Mouse (Mus musculus) liver, adult (tissue): ENCODE data around the gene Zfpm1.

ENCODE experiments used
- GATA4 ChIP-seq: IDR thresholded peaks from 2 replicates; pipeline ENCODE4 v1.6.1; 2014; ENCODE audit warnings: mild to moderate bottlenecking, low read length; ENCODE audit not compliant: insufficient replicate concordance

Zfpm1 gene

GRCm38 (mm10) chr8:122269404-122269803 lies 12.5 kb upstream of the Zfpm1 start:
- no peak for TF ChIP-seq GATA4

- no peak for TF ChIP-seq GATA4
Measured at GRCm38 (mm10) chr8:122270555-122270954, 11.4 kb upstream of the Zfpm1 start.

- no peak for TF ChIP-seq GATA4
Measured at GRCm38 (mm10) chr8:122273152-122273551, 8.8 kb upstream of the Zfpm1 start.

GRCm38 (mm10) chr8:122273826-122274225 lies 8.1 kb upstream of the Zfpm1 start:
- TF ChIP-seq GATA4 = no peak

- no peak for TF ChIP-seq GATA4
Measured at GRCm38 (mm10) chr8:122274651-122275391, 7.1 kb upstream of the Zfpm1 start.

- no peak for TF ChIP-seq GATA4
Measured at GRCm38 (mm10) chr8:122276308-122276707, 5.6 kb upstream of the Zfpm1 start.

- TF ChIP-seq GATA4 = no peak
Measured at GRCm38 (mm10) chr8:122277204-122277995, 4.5 kb upstream of the Zfpm1 start.

GRCm38 (mm10) chr8:122280156-122280555 lies 1.8 kb upstream of the Zfpm1 start:
- no peak for TF ChIP-seq GATA4

- no peak for TF ChIP-seq GATA4
Measured at GRCm38 (mm10) chr8:122280588-122281316, 1.2 kb upstream of the Zfpm1 start.

- peak; percentile 38; the same call in 1 of the 2 replicates for TF ChIP-seq GATA4
Measured at GRCm38 (mm10) chr8:122281317-122282034, 465 bp upstream of the Zfpm1 start.

- peak; percentile 78; the same call in 1 of the 2 replicates for TF ChIP-seq GATA4
Measured at GRCm38 (mm10) chr8:122282501-122283355, 787 bp downstream of the Zfpm1 start.

- no peak; the same call in none of the 2 replicates for TF ChIP-seq GATA4
Measured at GRCm38 (mm10) chr8:122283356-122284202, 1.6 kb downstream of the Zfpm1 start.

- peak; percentile 68; the same call in 1 of the 2 replicates for TF ChIP-seq GATA4
Measured at GRCm38 (mm10) chr8:122284203-122284658, 2.3 kb downstream of the Zfpm1 start.
